Mouse (Mus musculus) bone marrow macrophage, adult 2 months (primary cell): ENCODE data around the gene Mob3a.

Experiments
- CTCF ChIP-seq: IDR thresholded peaks from 2 replicates; pipeline ENCODE4 v1.5.1; 2012; ENCODE audit warnings: low read depth, mild to moderate bottlenecking, low read length, moderate library complexity
- POLR2A ChIP-seq: IDR thresholded peaks from 2 replicates; pipeline ENCODE4 v1.6.1; 2012; ENCODE audit warnings: mild to moderate bottlenecking, low read depth, low read length, borderline replicate concordance

DNA sequence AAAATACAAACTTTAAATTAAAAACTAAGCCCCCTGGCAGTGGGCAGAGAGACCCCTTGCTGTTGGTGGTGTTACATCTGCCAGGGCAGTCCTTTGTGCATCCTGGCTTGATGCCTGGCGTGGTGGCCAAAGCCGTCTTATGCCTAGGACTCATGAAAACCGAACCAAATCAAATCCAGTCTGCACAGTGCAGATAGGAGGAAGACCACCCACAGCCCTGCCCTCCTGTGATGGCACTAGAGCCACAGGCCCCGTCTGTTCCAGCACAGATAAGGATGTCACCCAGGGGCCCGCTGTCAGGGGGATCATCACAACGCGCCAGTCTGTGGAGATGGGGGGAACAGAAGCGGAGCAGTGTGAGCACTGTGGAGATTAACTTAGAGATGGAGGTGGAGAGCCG lies 4.0 kb downstream of the Mob3a start:
- TF ChIP-seq POLR2A, result no peak
- no peak for TF ChIP-seq CTCF
